Mouse (Mus musculus) heart, postnatal 10 days (tissue): Measurements from ENCODE around the gene Psmd4. TPM values are rescaled to one million over a fixed set of nuclear protein-coding genes. Genes with fewer than 3 reads are reported as not detected.

Experiments
- DNase-seq, 2 experiments: peaks; one replicate each; pipeline ENCODE4 v3.0.0; 2021
- intact Hi-C: fragments of 180-260 bp; cut with DNase I; formaldehyde crosslinking; loops from one replicate; pipeline ENCODE4 v1.15.1; 2025
- microRNA-seq, 2 experiments: library from miRNA; unstranded; fragments of <30 nt; microRNA quantifications; one replicate each; pipeline ENCODE4 v1.2.0; 2022
- total RNA-seq, 2 experiments: library from RNA; stranded (reverse); gene quantifications; 2 replicates each; pipeline ENCODE4 v1.2.3; 2021

The Psmd4 gene
- total RNA-seq, 2 experiments from 2014 or later = 140 to 142 TPM

DNA sequence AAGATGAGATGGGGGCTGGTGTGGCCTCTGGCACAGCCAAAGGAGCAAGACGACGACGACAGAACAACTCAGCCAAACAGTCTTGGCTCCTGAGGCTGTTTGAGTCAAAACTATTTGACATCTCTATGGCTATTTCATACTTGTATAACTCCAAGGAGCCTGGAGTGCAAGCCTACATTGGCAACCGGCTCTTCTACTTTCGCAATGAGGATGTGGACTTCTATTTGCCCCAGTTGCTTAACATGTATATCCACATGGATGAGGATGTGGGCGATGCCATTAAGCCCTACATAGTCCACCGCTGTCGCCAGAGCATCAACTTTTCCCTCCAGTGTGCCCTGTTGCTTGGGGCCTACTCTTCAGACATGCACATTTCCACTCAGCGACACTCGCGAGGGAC, 58.1 kb downstream of the Psmd4 start:
- DNase-seq = no peak
- intact Hi-C loops = no loop called here

Small RNAs within 50 kb of the gene (microRNA-seq; reads per million reads assigned to microRNA genes)
- 0.47 to 2.4 reads per million in 2 experiments for gene Mir7013

Other genes with a start within 250 kb of the Psmd4 start
- 10 to 100 TPM; 27.5 to 29.2 TPM for gene Pogz, start 205.0 kb downstream of the Psmd4 start, total RNA-seq
- 100 to 1,000 TPM; 282 to 285 TPM for gene Psmb4, start 155.7 kb downstream of the Psmd4 start, total RNA-seq
- gene Selenbp1, start 109.6 kb downstream of the Psmd4 start, total RNA-seq = 10 to 100 TPM; 53.7 to 58.5 TPM
- 10 to 100 TPM; 10.1 to 10.4 TPM for gene Rfx5, start 88.5 kb downstream of the Psmd4 start, total RNA-seq
- 10 to 100 TPM; 35.6 to 41.1 TPM for gene Pi4kb, start 67.9 kb downstream of the Psmd4 start, total RNA-seq
- 10 to 100 TPM; 20.3 to 24.3 TPM for gene Zfp687, start 27.2 kb downstream of the Psmd4 start, total RNA-seq
- gene Pip5k1a, start 64.3 kb upstream of the Psmd4 start, total RNA-seq = 10 to 100 TPM; 25.7 to 26.1 TPM
- gene Vps72, start 68.4 kb upstream of the Psmd4 start, total RNA-seq = 10 to 100 TPM; 39.0 to 53.0 TPM
- gene Tmod4, start 81.9 kb upstream of the Psmd4 start, total RNA-seq = 1 to 10 TPM; 9.6 to 9.9 TPM
- 10 to 100 TPM; 28.9 to 34.9 TPM for gene Scnm1, start 91.4 kb upstream of the Psmd4 start, total RNA-seq
- gene Lysmd1, start 91.5 kb upstream of the Psmd4 start, total RNA-seq = 1 to 10 TPM; 8.0 to 8.6 TPM
- gene Tnfaip8l2, start 99.7 kb upstream of the Psmd4 start, total RNA-seq = 1 to 10 TPM; 1.7 to 1.8 TPM
- 10 to 100 TPM in 1 of 2 experiments, 1 to 10 TPM in 1; 7.9 to 10.2 TPM for gene Sema6c, start 117.8 kb upstream of the Psmd4 start, total RNA-seq
- gene Gabpb2, start 175.3 kb upstream of the Psmd4 start, total RNA-seq = 10 to 100 TPM; 14.0 to 17.1 TPM
- 10 to 100 TPM; 40.4 to 41.3 TPM for gene Cdc42se1, start 186.1 kb upstream of the Psmd4 start, total RNA-seq
- 1 to 10 TPM; 6.4 to 8.9 TPM for gene Mllt11, start 189.6 kb upstream of the Psmd4 start, total RNA-seq
- gene Gm128, start 199.0 kb upstream of the Psmd4 start, total RNA-seq = under 1 TPM in 1 of 2 experiments, not detected in 1; 0.12 TPM
- gene Bnipl, start 208.6 kb upstream of the Psmd4 start, total RNA-seq = not detected
- 10 to 100 TPM; 27.7 TPM for gene Mindy1, start 238.7 kb upstream of the Psmd4 start, total RNA-seq
- gene Prune1, start 239.5 kb upstream of the Psmd4 start, total RNA-seq = 10 to 100 TPM; 28.8 to 35.2 TPM